Mouse (Mus musculus) Patski (cell line): Measurements from ENCODE around the gene Dazap1. TPM values are rescaled to one million over a fixed set of nuclear protein-coding genes. Genes with fewer than 3 reads are reported as not detected.

ENCODE experiments used
- ATAC-seq: fragments of 100-300 bp; one replicate; pipeline ENCODE4 v1.8.0; 2021
- CTCF ChIA-PET: fragments of 350-600 bp; sonication (Branson Sonifier 250); formaldehyde crosslinking; loops from one replicate; lab custom pipeline; 2022; ENCODE audit warnings: inconsistent platforms; lab: Charles Lee
- POLR2A ChIA-PET: fragments of 350-600 bp; sonication (Branson Sonifier 250); formaldehyde crosslinking; loops from one replicate; lab custom pipeline; 2022; ENCODE audit warnings: antibody characterized with exemption, inconsistent platforms; lab: Charles Lee
- DNase-seq: peaks from one replicate; pipeline ENCODE4 v3.0.0-alpha.2; 2011; ENCODE audit warnings: low read depth, low spot score
- H3K27me3 ChIP-seq: fragments of 371-371 bp; one replicate; pipeline ENCODE4 v1.5.1; 2021
- CTCF ChIP-seq: fragments of 100-300 bp; IDR thresholded peaks from one replicate; pipeline ENCODE4 v1.5.1; 2021
- in situ Hi-C: fragments of 300-500 bp; cut with MboI; formaldehyde crosslinking; loops from 3 replicates; pipeline ENCODE4 v1.11.1; 2018; ENCODE audit warnings: low pct_unique_long_range_greater_than_20kb, mixed read lengths
- polyA plus RNA-seq: library from polyadenylated mRNA; unstranded; gene quantifications from one replicate; pipeline ENCODE4 v1.2.3, GENCODE M21; 2021

The Dazap1 gene
- polyA plus RNA-seq, 1 experiment from 2014 or later = 157 TPM

DNA sequence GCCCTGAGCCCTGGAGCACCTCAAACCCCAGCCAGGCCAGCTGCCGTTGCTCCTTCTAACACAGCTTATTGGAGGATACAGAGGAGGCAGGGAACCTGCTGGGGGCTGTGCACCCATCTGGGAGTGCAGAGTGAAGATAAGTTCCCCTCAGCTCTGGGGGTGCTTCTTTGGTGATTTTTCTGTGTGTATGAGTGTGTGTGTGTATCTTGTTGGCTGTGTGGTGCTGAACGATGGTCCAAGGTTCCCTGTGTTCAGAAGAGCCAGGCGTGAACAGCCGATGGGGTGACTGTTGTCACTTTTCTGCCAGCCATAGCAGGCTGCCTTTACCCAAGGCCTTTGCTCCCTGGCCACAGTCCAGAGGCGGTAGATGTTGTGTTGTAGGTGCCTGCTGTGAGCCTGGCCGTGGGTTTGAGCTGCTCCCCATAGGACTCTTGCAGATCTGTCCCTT is 9.5 kb downstream of the Dazap1 start:
- CTCF ChIA-PET = no interaction called here

DNA sequence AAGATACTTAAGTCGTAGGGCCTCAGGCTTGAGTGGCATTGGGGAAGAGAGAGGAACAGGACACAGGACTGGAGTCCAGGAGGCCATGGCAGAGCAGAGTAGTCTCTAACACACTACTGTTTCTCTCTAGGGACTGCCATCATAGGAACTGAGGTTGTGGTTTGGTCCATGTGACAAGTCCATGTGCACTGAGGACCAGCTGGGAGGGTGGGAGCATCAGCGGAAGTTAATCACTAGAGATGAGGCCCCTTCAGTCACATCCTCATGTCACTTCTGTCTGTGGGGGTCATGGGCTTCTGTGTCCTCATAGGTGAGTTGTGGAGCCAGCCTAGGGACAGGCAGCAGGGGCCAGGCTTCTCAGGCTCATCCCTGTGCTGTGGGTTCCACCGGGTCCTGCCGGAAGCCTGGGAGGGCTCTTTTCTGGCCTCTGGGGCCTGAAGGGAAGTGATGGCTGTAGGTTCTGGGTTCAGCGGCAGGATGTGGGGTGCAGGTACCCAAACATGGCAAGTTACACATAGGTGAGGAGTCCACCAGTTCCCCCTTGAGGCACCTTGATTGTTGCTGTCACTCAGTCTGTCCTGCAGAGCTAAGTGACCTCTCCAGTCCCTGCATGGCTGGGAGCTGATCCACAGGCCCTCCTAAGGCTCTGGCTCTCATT is 10.0 kb downstream of the Dazap1 start:
- DNase-seq = no peak
- H3K27me3 ChIP-seq = no peaks in the 10 kb centered on the region
- ChIA-PET POLR2A (no interaction called here), CTCF (no interaction called here)
- ATAC-seq = no peak
- in situ Hi-C loops = no loop called here
- TF ChIP-seq CTCF = no peak

More for the DNA sequence above, 9.5 kb downstream of the Dazap1 start:
- in situ Hi-C loops = no loop called here
- DNase-seq (no peak), ATAC-seq (no peak)
- POLR2A ChIA-PET = no interaction called here
- TF ChIP-seq CTCF = no peak
- no peaks in the 10 kb centered on the region for H3K27me3 ChIP-seq

DNA sequence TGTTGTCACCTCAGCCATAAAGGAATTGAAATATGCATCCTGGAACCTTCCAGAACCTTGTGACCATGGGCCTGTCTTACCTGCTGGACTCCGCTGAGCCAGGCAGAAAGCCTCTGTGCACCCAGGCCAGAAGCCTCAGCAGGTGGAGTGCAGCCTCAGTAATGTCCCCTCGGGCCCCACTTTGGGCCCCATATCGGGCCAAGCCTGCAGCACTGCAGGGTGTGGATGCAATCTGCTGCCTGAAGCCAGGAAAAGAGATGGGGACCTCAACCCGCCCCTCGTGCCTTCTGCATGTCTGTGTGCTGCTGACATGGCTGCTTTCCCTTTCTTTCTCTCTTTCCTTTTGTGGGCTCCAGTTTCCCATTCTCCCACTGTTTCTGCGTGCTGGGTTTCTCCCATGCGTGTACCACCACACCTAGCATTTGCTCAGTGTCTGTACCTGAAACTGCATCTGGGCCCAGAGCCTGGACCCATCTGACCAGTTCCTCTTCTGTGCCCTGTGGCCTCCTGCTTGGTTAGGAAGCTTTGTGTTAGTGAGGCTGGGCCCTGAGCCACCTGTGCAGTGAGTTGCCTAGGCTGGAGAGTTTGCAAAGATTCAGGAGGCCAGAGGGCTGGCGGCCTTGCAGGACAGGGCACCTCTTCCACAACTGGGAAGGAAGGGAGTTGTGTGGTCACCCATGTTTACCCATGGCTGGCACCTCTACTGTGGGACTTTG is 10.7 kb downstream of the Dazap1 start:
- in situ Hi-C loops = no loop called here
- no peaks in the 10 kb centered on the region for H3K27me3 ChIP-seq
- no peak for ATAC-seq
- CTCF ChIA-PET = no interaction called here
- no peak for DNase-seq
- no peak for TF ChIP-seq CTCF
- POLR2A ChIA-PET = no interaction called here

DNA sequence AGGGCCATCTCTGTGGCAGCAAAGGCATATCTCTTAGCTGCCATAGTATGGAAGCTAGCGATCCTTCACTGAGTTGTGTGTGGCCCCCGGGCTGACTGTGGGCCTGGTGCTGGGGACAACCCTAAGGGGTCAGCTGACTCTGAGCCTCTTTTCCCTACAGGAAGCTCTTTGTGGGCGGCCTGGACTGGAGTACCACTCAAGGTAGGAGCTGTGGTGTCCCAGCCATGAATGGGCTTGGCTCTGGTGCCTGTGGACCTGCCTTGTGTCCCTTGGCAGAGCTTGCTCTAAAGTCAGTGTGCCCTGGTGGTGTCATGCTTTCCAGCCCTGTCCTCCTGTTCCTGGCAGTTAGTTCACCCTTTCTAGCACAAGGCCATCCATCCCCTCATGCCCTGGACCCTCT is 12.6 kb downstream of the Dazap1 start:
- no peak for TF ChIP-seq CTCF
- in situ Hi-C loops = no loop called here
- ChIA-PET CTCF (interaction anchor here (1.0 kb wide), 1 partner anchor 17 kb away, joined by 4 read pairs; no protein-coding TSS in a partner anchor), POLR2A (interaction anchor here (1.6 kb wide), 1 partner anchor 9 kb away, joined by 4 read pairs; no protein-coding TSS in a partner anchor)
- ATAC-seq = no peak
- DNase-seq = no peak
- no peaks in the 10 kb centered on the region for H3K27me3 ChIP-seq

DNA sequence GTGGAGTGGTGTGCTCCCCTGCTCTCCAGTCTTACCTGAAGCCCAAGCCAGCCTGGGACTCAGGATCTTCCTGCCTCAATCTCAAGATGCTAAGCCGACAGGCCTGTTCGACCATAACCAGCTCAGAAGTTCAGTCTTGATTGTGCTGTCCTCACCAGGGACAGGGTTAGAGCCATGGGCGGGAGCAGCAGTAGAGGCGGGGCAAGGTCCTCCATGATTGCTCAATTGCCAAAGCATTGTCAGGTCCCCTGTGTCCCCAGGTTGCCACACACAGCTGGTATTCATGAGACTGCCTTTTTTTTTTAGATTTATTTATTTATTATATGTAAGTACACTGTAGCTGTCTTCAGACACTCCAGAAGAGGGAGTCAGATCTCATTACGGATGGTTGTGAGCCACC is 15.0 kb downstream of the Dazap1 start:
- POLR2A ChIA-PET = interaction anchor here (1.1 kb wide), 1 partner anchor 10 kb away, joined by 3 read pairs; no protein-coding TSS in a partner anchor
- CTCF ChIA-PET = no interaction called here
- H3K27me3 ChIP-seq = no peaks in the 10 kb centered on the region
- no peak for DNase-seq
- no peak for ATAC-seq
- in situ Hi-C loops = no loop called here
- no peak for TF ChIP-seq CTCF

DNA sequence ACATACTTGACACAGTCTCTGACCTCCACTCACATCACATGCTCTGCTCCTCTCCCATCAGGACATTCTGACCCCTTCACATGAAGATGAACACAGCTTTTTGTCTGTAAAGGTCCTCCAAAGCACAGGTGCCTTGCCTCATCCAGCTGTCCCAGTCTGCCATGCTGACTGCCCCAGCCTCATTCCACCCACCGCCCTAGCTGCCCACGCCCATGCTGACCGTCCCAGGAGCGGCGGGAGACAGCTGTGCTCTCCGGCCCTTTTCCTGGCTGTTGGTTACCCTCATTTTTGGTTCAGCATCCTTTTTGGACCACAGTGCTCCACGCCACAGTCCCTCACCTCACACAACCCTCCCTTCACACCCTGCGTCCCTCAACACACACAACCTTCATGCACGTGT is 17.1 kb downstream of the Dazap1 start:
- in situ Hi-C loops = no loop called here
- POLR2A ChIA-PET = no interaction called here
- no peak for TF ChIP-seq CTCF

DNA sequence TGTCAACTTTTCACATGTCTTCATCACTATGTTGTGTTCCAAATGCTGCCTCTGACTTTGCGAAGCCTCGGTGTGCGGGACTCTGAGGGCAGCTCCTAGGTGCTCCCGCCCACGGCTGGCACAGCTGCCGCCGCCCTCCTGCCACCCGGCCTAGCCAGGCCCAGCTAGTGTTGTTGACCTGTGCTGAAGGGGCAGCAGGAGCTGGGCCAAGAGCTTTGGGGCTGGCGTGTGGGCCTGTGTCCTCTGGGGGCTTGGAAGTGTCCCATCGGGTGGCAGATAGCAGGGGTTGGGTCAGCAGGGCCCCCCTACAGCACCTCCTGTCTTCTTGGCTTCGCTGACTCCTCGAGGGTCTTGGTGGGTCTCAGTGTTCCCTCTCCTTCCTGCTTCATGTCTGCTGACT is 18.0 kb downstream of the Dazap1 start:
- ChIA-PET POLR2A (no interaction called here), CTCF (interaction anchor here (1.0 kb wide), 1 partner anchor 13 kb away, joined by 3 read pairs; the partner anchor contains the start of gene Rps15)
- ATAC-seq (no peak), DNase-seq (no peak)
- in situ Hi-C loops = no loop called here
- no peaks in the 10 kb centered on the region for H3K27me3 ChIP-seq
- TF ChIP-seq CTCF = no peak

More for the DNA sequence above, 17.1 kb downstream of the Dazap1 start:
- CTCF ChIA-PET = interaction anchor here (0.9 to 1.2 kb wide), 2 partner anchors 12 to 14 kb away, joined by 3 to 4 read pairs; partner anchors contain the start of gene Rps15
- no peak for ATAC-seq
- no peaks in the 10 kb centered on the region for H3K27me3 ChIP-seq
- no peak for DNase-seq

DNA sequence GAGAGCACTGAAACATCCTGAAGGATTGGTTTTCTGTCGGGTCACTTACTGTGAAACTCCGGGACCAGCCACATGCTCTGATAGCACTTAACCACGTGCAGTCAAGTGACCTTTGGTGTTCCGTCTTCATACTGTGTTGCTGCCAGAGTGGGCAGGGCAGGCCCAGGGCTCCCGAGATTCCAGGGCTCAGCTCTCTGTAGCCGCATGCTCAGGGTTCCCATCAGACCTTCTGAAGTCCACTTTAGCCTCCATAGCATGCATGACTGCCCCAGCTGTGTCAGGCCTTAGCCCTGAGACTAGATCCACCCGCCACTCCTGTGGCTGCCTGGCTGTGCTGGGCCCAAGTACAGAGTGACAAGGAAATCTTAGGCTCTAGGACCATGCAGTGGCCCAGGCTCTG is 20.0 kb downstream of the Dazap1 start:
- ATAC-seq = peak; percentile 29

DNA sequence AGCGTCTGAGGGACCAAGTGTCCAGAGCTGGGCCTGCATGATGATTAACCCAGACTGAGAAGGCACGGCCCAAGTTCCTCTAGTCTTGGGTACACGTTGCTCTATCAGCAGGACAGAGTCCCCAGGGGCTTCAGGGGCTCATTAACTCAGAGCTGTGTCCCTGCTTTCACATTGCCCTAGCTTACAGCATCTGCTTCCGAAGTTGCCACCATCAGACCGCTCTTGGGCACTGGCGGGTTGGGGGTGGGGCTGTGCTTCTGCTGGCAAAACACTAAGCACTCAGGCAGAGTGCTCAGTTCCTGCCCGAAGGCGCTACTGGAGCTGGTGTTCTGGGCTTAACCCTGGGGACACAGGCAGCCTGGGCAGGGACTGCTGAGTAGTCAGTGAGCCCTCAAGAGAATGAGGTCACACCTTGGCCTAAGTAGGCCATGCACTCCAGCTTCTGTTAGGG is 20.7 kb downstream of the Dazap1 start:
- TF ChIP-seq CTCF = no peak
- no peak for DNase-seq
- in situ Hi-C loops = no loop called here
- ChIA-PET POLR2A (interaction anchor here (1.0 kb wide), 1 partner anchor 15 kb away, joined by 4 read pairs; no protein-coding TSS in a partner anchor), CTCF (interaction anchor here (1.4 kb wide), 1 partner anchor 13 kb away, joined by 4 read pairs; no protein-coding TSS in a partner anchor)
- peak; percentile 38 for ATAC-seq
- no peaks in the 10 kb centered on the region for H3K27me3 ChIP-seq

More for the DNA sequence above, 20.0 kb downstream of the Dazap1 start:
- POLR2A ChIA-PET = no interaction called here
- TF ChIP-seq CTCF = no peak
- no peaks in the 10 kb centered on the region for H3K27me3 ChIP-seq
- in situ Hi-C loops = no loop called here
- CTCF ChIA-PET = interaction anchor here (1.4 kb wide), 1 partner anchor 13 kb away, joined by 4 read pairs; no protein-coding TSS in a partner anchor
- no peak for DNase-seq

DNA sequence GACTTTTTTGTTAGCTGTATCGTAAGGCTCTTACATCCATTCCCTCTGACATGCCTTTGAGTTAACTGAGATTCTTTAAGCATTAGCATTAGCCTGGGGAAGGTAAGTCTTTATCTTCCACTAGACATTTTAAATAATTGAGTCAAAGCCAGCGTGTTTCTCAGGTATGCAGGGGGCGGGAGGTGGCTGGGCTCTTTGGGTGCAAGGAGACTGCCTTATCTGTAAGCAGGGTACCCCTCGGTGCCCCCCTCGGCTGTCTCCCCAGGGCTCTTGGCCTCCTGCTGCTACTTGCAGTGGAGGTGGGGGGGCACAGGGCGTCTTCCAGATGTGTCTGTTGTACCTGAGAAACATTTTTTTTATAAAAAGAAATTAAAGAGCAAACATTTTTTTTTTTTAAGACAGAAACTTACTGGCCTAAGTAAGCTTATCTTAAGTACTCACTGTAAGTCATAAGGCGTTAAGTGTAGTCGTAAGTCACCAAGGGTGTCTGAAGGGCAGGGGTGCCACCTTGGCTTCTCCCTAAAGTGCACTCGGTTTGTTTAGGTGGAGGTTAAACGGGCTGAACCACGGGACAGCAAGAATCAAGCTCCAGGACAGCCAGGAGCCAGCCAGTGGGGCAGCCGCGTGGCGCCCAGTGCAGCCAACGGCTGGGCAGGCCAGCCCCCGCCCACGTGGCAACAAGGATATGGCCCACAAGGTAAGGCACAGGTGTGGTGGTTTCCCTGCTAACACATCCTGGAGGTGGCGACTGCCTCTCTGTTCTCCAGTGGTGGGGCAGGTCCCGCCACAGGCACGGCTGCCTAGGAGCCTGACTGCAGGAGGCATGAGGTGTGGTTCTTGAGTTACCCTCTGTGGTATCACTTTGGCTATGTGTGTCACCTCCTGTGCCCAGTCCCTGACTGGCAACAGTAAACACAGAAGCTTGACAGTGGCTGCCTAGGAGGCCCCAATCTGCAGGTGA is 21.5 kb downstream of the Dazap1 start:
- CTCF ChIA-PET = interaction anchor here (0.9 to 1.4 kb wide), 2 partner anchors 14 to 30 kb away, joined by 3 to 4 read pairs; no protein-coding TSS in a partner anchor
- no peaks in the 10 kb centered on the region for H3K27me3 ChIP-seq
- POLR2A ChIA-PET = interaction anchor here (1.0 kb wide), 1 partner anchor 16 kb away, joined by 4 read pairs; no protein-coding TSS in a partner anchor
- in situ Hi-C loops = no loop called here
- no peak for TF ChIP-seq CTCF
- no peak for ATAC-seq
- no peak for DNase-seq
